Mouse (Mus musculus): ENCODE measurements around the gene Mak. TPM values are rescaled to one million over a fixed set of nuclear protein-coding genes. Genes with fewer than 3 reads are reported as not detected.
"Not testable (repeated sequence)": the region's sequence is repeated elsewhere in the genome, so short reads cannot be mapped to it uniquely, and the experiment has no call there.

Gene Mak
- polyA plus RNA-seq, 1 experiment from 2014 or later, result 0.66 TPM

- Histone ChIP-seq H3K36me3 (peaks cover 63% of the 10 kb centered on the region), H3K4me1 (peaks cover 20% of the 10 kb centered on the region), H3K27me3 (no peaks in the 10 kb centered on the region), H3K4me3 (peak overlapping the region; percentile 65), H3K27ac (peak overlapping the region; percentile 93), H3K9ac (peak overlapping the region; percentile 78), H3K9me3 (no peaks in the 10 kb centered on the region), H3K4me2 (peak overlapping the region; percentile 83)
- 32% methylated on average over 12 of the region's 12 CpGs for WGBS
- no peak for ATAC-seq (ENCODE audit: insufficient number of reproducible peaks, insufficient read depth, low FRiP score, low TSS enrichment, low read depth)
Observed at GRCm38 (mm10) chr13:41016797-41017405, 62.6 kb downstream of the Mak start.

- Histone ChIP-seq H3K27me3 (no peaks in the 10 kb centered on the region), H3K4me3 (peak within 1 kb of the TSS; percentile 65), H3K4me2 (peak within 1 kb of the TSS; percentile 83), H3K4me1 (peaks cover 20% of the 10 kb centered on the region), H3K9ac (peak within 1 kb of the TSS; percentile 78), H3K9me3 (no peaks in the 10 kb centered on the region), H3K36me3 (peaks cover 64% of the 10 kb centered on the region), H3K27ac (peak within 1 kb of the TSS; percentile 93)
- under 1% methylated on average over 43 of the region's 43 CpGs for WGBS
- peak; percentile 99 for ATAC-seq (ENCODE audit: insufficient number of reproducible peaks, insufficient read depth, low FRiP score, low TSS enrichment, low read depth)
Observed at GRCm38 (mm10) chr13:41015829-41016634, 63.5 kb downstream of the Mak start, which contains the start of gene Tmem14c. Gene Tmem14c, plus strand, starts transcription at chr13:41016292.

GRCm38 (mm10) chr13:41008946-41009345 lies 70.6 kb downstream of the Mak start:
- ATAC-seq (ENCODE audit: insufficient number of reproducible peaks, insufficient read depth, low FRiP score, low TSS enrichment, low read depth), result no peak
- Histone ChIP-seq H3K9me3 (no peaks in the 10 kb centered on the region), H3K27ac (no peak overlapping the region), H3K36me3 (peaks cover 91% of the 10 kb centered on the region), H3K4me3 (no peak overlapping the region), H3K27me3 (no peaks in the 10 kb centered on the region), H3K4me2 (no peak overlapping the region), H3K4me1 (no peaks in the 10 kb centered on the region), H3K9ac (no peak overlapping the region)
- WGBS, result 79% methylated on average over 8 of the region's 8 CpGs

DNA sequence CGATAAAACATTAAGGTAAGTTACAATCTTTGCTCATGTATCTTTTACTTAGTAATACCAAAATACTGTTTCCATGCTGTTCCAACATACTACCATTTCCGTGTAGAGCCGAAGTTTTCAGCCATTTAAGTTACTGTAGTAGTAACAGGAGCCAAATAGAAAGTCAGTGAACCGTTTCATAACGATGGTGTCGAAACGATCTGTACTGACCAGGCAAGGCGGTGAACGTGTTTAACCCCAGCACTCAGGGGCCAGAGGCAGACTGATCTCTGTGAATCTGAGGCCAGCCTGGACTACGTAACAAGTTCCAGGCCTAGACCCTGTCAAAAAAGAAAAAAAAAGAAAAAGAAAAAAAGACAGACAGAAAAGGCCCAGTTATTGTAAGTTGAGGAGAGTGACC lies 71.2 kb downstream of the Mak start:
- Histone ChIP-seq H3K27ac (no peak overlapping the region), H3K4me3 (no peak overlapping the region), H3K4me1 (no peaks in the 10 kb centered on the region), H3K36me3 (peaks cover 87% of the 10 kb centered on the region), H3K9ac (no peak overlapping the region), H3K27me3 (no peaks in the 10 kb centered on the region), H3K9me3 (no peaks in the 10 kb centered on the region), H3K4me2 (no peak overlapping the region)
- ATAC-seq (ENCODE audit: insufficient number of reproducible peaks, insufficient read depth, low FRiP score, low TSS enrichment, low read depth), result no peak
- WGBS, result 94% methylated on average over 10 of the region's 10 CpGs

GRCm38 (mm10) chr13:41006244-41006643 lies 73.3 kb downstream of the Mak start:
- Histone ChIP-seq H3K4me2 (no peak overlapping the region), H3K9ac (no peak overlapping the region), H3K36me3 (peaks cover 70% of the 10 kb centered on the region), H3K27me3 (no peaks in the 10 kb centered on the region), H3K4me3 (no peak overlapping the region), H3K27ac (no peak overlapping the region), H3K4me1 (peaks cover 7% of the 10 kb centered on the region), H3K9me3 (no peaks in the 10 kb centered on the region)
- 94% methylated on average over 4 of the region's 4 CpGs for WGBS
- no peak for ATAC-seq (ENCODE audit: insufficient number of reproducible peaks, insufficient read depth, low FRiP score, low TSS enrichment, low read depth)

DNA sequence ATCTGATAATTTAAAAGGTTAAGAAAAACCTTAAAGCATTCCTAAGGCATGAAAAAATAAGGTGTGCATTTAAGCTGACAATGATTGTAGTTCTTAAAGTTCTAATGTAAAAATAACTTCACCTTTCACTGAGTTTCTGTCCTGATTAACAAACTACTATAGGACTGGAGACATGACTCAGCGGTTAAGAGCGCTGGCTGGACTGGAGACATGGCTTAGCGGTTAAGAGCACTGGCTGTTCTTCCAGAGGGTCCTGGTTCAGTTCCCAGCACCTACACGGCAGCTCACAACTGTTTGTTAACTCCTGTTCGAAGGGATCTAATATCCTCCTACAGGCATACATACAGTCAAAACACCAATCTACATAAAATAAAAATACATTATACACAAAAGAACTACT lies 77.5 kb downstream of the Mak start:
- Histone ChIP-seq H3K4me3 (peak overlapping the region; percentile 78), H3K27me3 (no peaks in the 10 kb centered on the region), H3K9ac (no peak overlapping the region), H3K27ac (no peak overlapping the region), H3K4me1 (peaks cover 9% of the 10 kb centered on the region), H3K4me2 (peak overlapping the region; percentile 85), H3K9me3 (no peaks in the 10 kb centered on the region), H3K36me3 (peaks cover 28% of the 10 kb centered on the region)
- no peak for ATAC-seq (ENCODE audit: insufficient number of reproducible peaks, insufficient read depth, low FRiP score, low TSS enrichment, low read depth)
- WGBS, result 82% methylated on average over 5 of the region's 5 CpGs

GRCm38 (mm10) chr13:41000926-41001639 lies 78.4 kb downstream of the Mak start, which contains the start of gene Pak1ip1:
Gene Pak1ip1, plus strand, starts transcription at chr13:41001023.
- WGBS, result under 1% methylated on average over 58 of the region's 58 CpGs
- peak within 1 kb of the TSS; percentile 85 for H3K4me2 ChIP-seq
- H3K9ac ChIP-seq, result peak within 1 kb of the TSS; percentile 82
- H3K27me3 ChIP-seq, result no peaks in the 10 kb centered on the region
- peak; percentile 90 for ATAC-seq (ENCODE audit: insufficient number of reproducible peaks, insufficient read depth, low FRiP score, low TSS enrichment, low read depth)
- H3K9me3 ChIP-seq, result no peaks in the 10 kb centered on the region
- peak within 1 kb of the TSS; percentile 78 for H3K4me3 ChIP-seq
- peak within 1 kb of the TSS; percentile 99 for H3K27ac ChIP-seq
- H3K36me3 ChIP-seq, result peaks cover 20% of the 10 kb centered on the region
- peaks cover 9% of the 10 kb centered on the region for H3K4me1 ChIP-seq

GRCm38 (mm10) chr13:41000140-41000925 lies 79.2 kb downstream of the Mak start:
- H3K4me1 ChIP-seq, result peaks cover 9% of the 10 kb centered on the region
- under 1% methylated on average over 25 of the region's 25 CpGs for WGBS
- H3K4me2 ChIP-seq, result peak overlapping the region; percentile 85
- H3K4me3 ChIP-seq, result peak overlapping the region; percentile 78
- peak overlapping the region; percentile 99 for H3K27ac ChIP-seq
- no peak; the same call in 1 of the 2 replicates for ATAC-seq (ENCODE audit: insufficient number of reproducible peaks, insufficient read depth, low FRiP score, low TSS enrichment, low read depth)
- peaks cover 12% of the 10 kb centered on the region for H3K36me3 ChIP-seq
- H3K27me3 ChIP-seq, result no peaks in the 10 kb centered on the region
- H3K9me3 ChIP-seq, result no peaks in the 10 kb centered on the region
- peak overlapping the region; percentile 82 for H3K9ac ChIP-seq

GRCm38 (mm10) chr13:40998537-40998936 lies 81.0 kb downstream of the Mak start:
- not testable (repeated sequence) for H3K4me1 ChIP-seq; H3K4me3 ChIP-seq; H3K4me2 ChIP-seq; H3K27me3 ChIP-seq; ATAC-seq (ENCODE audit: insufficient number of reproducible peaks, insufficient read depth, low FRiP score, low TSS enrichment, low read depth); H3K36me3 ChIP-seq; H3K9ac ChIP-seq; H3K9me3 ChIP-seq; H3K27ac ChIP-seq
- 92% methylated on average over 5 of the region's 5 CpGs for WGBS

DNA sequence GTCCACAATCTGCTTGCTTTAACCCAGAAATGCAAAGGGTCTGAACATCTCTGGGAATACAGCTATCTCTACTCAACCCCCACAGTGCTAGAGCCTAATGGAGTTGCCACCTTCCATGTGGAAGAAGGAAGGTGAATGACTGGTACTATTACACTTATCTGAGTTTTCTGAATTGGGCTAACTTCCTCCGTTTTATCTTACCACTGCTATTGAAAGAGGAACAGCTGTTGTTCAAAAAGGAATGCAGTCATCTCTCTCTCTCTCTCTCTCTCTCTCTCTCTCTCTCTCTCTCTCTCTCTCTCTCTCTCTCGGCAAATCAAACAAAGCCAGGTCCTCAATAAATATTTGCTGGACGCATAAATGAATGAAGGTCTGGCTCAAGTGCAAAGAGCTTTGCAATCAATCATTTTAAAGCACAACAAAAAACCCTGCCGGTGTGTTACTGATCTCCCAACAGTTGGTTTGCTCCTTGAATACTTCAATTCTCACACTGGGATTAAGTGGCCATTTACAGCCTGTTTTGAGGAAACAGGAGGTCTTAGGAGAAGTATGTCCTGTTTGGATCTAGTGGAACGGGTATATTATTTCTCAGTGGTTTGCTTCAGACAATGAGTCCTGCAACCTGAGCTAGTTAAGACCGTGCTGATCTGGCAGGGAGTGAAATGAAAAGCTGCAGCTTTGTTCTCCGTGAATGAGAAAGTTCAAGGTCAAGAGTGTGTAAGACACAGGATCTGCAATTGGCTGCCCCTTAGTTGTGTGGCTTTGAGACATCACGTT lies 84.8 kb downstream of the Mak start:
- H3K4me2 ChIP-seq, result no peak overlapping the region
- H3K27ac ChIP-seq, result peak overlapping the region; percentile 16; the same call in 1 of the 2 replicates
- H3K4me3 ChIP-seq, result no peak overlapping the region
- H3K36me3 ChIP-seq, result no peaks in the 10 kb centered on the region
- 49% methylated on average over 8 of the region's 8 CpGs for WGBS
- no peaks in the 10 kb centered on the region for H3K9me3 ChIP-seq
- H3K9ac ChIP-seq, result no peak overlapping the region
- ATAC-seq (ENCODE audit: insufficient number of reproducible peaks, insufficient read depth, low FRiP score, low TSS enrichment, low read depth), result peak; percentile 26; the same call in 1 of the 2 replicates
- H3K4me1 ChIP-seq, result no peaks in the 10 kb centered on the region
- H3K27me3 ChIP-seq, result no peaks in the 10 kb centered on the region

Data from embryonic facial prominence, embryonic 13.5 days (tissue).